Mouse (Mus musculus): Measurements from ENCODE around the gene Nudt13. TPM values are rescaled to one million over a fixed set of nuclear protein-coding genes. Genes with fewer than 3 reads are reported as not detected.
"Not testable (repeated sequence)": the region's sequence is repeated elsewhere in the genome, so short reads cannot be mapped to it uniquely, and the experiment has no call there.

The Nudt13 gene
- polyA plus RNA-seq, 1 experiment from 2014 or later, result 8.9 TPM

GRCm38 (mm10) chr14:20262346-20262745 is 32.2 kb upstream of the Nudt13 start:
- H3K4me2 ChIP-seq (ENCODE audit: low read depth, low read length), result no peak overlapping the region
- H3K9me3 ChIP-seq (replicated peaks; ENCODE audit: control insufficient read depth, low read length), result no peaks in the 10 kb centered on the region
- 78% methylated on average over 3 of the region's 4 CpGs for WGBS
- no peak for ATAC-seq (replicated peaks; ENCODE audit: insufficient number of reproducible peaks, low FRiP score, low TSS enrichment, low read depth)
- H3K27me3 ChIP-seq (ENCODE audit: control insufficient read depth, insufficient read depth, low read length), result no peaks in the 10 kb centered on the region
- H3K4me1 ChIP-seq (ENCODE audit: control insufficient read depth, insufficient read depth, low read length), result no peaks in the 10 kb centered on the region
- no peak overlapping the region for H3K4me3 ChIP-seq (ENCODE audit: low read depth, low read length)
- H3K9ac ChIP-seq (replicated peaks; ENCODE audit: low read length), result no peak overlapping the region
- no peaks in the 10 kb centered on the region for H3K36me3 ChIP-seq (replicated peaks; ENCODE audit: control insufficient read depth, insufficient read depth, low read depth, low read length)
- no peak for DNase-seq (ENCODE audit: low spot score)
- no peak overlapping the region for H3K27ac ChIP-seq (replicated peaks; ENCODE audit: low read depth, low read length)

GRCm38 (mm10) chr14:20268421-20268820 is 26.1 kb upstream of the Nudt13 start:
- ATAC-seq (replicated peaks; ENCODE audit: insufficient number of reproducible peaks, low FRiP score, low TSS enrichment, low read depth), result no peak
- no peak for DNase-seq (ENCODE audit: low spot score)
- Histone ChIP-seq H3K4me1 (ENCODE audit: control insufficient read depth, insufficient read depth, low read length) (no peaks in the 10 kb centered on the region), H3K4me3 (ENCODE audit: low read depth, low read length) (no peak overlapping the region), H3K27ac (replicated peaks; ENCODE audit: low read depth, low read length) (no peak overlapping the region), H3K9me3 (replicated peaks; ENCODE audit: control insufficient read depth, low read length) (no peaks in the 10 kb centered on the region), H3K4me2 (ENCODE audit: low read depth, low read length) (no peak overlapping the region), H3K9ac (replicated peaks; ENCODE audit: low read length) (no peak overlapping the region), H3K36me3 (replicated peaks; ENCODE audit: control insufficient read depth, insufficient read depth, low read depth, low read length) (no peaks in the 10 kb centered on the region), H3K27me3 (ENCODE audit: control insufficient read depth, insufficient read depth, low read length) (no peaks in the 10 kb centered on the region)
- WGBS, result 89% methylated on average over 6 of the region's 6 CpGs

DNA sequence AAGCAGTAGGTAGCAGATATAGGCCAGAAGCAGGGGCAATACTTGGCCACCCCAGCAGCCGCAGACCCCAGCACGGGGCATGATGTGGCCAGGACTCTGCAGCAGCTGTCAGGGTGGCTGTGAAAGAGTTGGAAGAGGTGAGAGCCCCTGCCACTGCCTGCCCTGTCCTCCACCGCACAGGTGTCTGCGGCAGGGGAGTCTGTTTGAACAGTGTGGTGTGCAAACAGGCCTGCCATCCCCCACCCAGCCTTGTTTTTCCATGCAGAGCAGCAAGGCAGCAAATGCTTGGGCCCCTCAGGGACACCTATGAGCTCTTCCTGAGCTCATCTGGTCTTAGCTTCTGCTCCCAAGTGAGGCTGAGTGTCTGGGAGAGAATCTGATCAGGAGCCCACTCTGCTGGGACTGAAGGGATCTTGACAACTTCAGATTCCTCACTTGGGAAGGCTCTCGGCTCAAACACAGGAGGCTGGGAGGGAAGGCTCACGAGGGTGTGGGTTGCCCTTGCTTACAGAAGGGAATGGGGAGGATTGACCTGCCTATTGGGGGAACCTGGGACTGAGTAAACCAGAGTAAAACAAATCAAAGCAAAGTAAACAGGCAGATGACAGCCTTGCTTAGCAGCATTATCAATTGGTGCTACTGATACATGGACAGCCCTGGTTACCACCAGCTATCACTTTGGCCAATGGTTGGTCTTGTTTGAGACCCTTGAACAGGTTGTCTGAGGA is 25.3 kb upstream of the Nudt13 start, which contains the start of gene Kcnk16:
Gene Kcnk16, minus strand, starts transcription at position 118 of the 728 bp plus-strand sequence.
- Histone ChIP-seq H3K4me2 (ENCODE audit: low read depth, low read length) (no peak within 1 kb of the TSS), H3K4me3 (ENCODE audit: low read depth, low read length) (no peak within 1 kb of the TSS), H3K9me3 (replicated peaks; ENCODE audit: control insufficient read depth, low read length) (no peaks in the 10 kb centered on the region), H3K36me3 (replicated peaks; ENCODE audit: control insufficient read depth, insufficient read depth, low read depth, low read length) (no peaks in the 10 kb centered on the region), H3K27ac (replicated peaks; ENCODE audit: low read depth, low read length) (no peak within 1 kb of the TSS), H3K9ac (replicated peaks; ENCODE audit: low read length) (no peak within 1 kb of the TSS), H3K27me3 (ENCODE audit: control insufficient read depth, insufficient read depth, low read length) (no peaks in the 10 kb centered on the region), H3K4me1 (ENCODE audit: control insufficient read depth, insufficient read depth, low read length) (no peaks in the 10 kb centered on the region)
- no peak for DNase-seq (ENCODE audit: low spot score)
- 78% methylated on average over 6 of the region's 6 CpGs for WGBS
- ATAC-seq (replicated peaks; ENCODE audit: insufficient number of reproducible peaks, low FRiP score, low TSS enrichment, low read depth), result no peak

DNA sequence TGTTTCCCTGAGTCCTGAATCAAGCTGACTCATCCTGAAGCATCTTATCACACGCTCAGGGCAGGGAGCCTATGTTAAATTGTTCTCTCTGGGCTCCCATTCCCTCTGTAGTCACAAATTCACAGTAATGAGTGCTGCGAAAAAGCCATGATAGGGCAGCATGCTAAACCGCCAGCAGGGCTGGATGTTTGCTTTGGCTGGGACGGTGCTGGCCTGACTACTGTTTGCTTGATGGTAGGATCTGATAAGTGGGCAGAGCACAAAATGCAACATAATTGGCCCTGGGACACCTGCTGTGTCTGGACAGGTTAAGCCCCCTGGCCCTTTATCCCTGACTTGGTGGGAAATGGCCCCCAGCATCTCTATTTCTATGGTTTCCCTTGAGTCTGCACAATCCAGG is 3.1 kb upstream of the Nudt13 start:
- H3K4me1 ChIP-seq (ENCODE audit: control insufficient read depth, insufficient read depth, low read length), result no peaks in the 10 kb centered on the region
- H3K4me3 ChIP-seq (ENCODE audit: low read depth, low read length), result no peak overlapping the region
- no peaks in the 10 kb centered on the region for H3K9me3 ChIP-seq (replicated peaks; ENCODE audit: control insufficient read depth, low read length)
- H3K27ac ChIP-seq (replicated peaks; ENCODE audit: low read depth, low read length), result no peak overlapping the region
- no peak for ATAC-seq (replicated peaks; ENCODE audit: insufficient number of reproducible peaks, low FRiP score, low TSS enrichment, low read depth)
- WGBS, result 61% methylated on average over 4 of the region's 4 CpGs
- DNase-seq (ENCODE audit: low spot score), result no peak
- no peaks in the 10 kb centered on the region for H3K36me3 ChIP-seq (replicated peaks; ENCODE audit: control insufficient read depth, insufficient read depth, low read depth, low read length)
- H3K27me3 ChIP-seq (ENCODE audit: control insufficient read depth, insufficient read depth, low read length), result no peaks in the 10 kb centered on the region
- no peak overlapping the region for H3K4me2 ChIP-seq (ENCODE audit: low read depth, low read length)
- H3K9ac ChIP-seq (replicated peaks; ENCODE audit: low read length), result no peak overlapping the region

GRCm38 (mm10) chr14:20294947-20295346 is 450 bp downstream of the Nudt13 start:
- ATAC-seq (replicated peaks; ENCODE audit: insufficient number of reproducible peaks, low FRiP score, low TSS enrichment, low read depth) (no peak), DNase-seq (ENCODE audit: low spot score) (no peak)
- no peaks in the 10 kb centered on the region for H3K4me1 ChIP-seq (ENCODE audit: control insufficient read depth, insufficient read depth, low read length)
- peak overlapping the region; percentile 47 for H3K4me3 ChIP-seq (ENCODE audit: low read depth, low read length)
- no peak overlapping the region for H3K27ac ChIP-seq (replicated peaks; ENCODE audit: low read depth, low read length)
- peak overlapping the region; percentile 42 for H3K4me2 ChIP-seq (ENCODE audit: low read depth, low read length)
- no peaks in the 10 kb centered on the region for H3K36me3 ChIP-seq (replicated peaks; ENCODE audit: control insufficient read depth, insufficient read depth, low read depth, low read length)
- H3K27me3 ChIP-seq (ENCODE audit: control insufficient read depth, insufficient read depth, low read length), result no peaks in the 10 kb centered on the region
- no peaks in the 10 kb centered on the region for H3K9me3 ChIP-seq (replicated peaks; ENCODE audit: control insufficient read depth, low read length)
- WGBS, result 55% methylated on average over 8 of the region's 8 CpGs
- H3K9ac ChIP-seq (replicated peaks; ENCODE audit: low read length), result peak overlapping the region; percentile 37; the same call in 1 of the 2 replicates

DNA sequence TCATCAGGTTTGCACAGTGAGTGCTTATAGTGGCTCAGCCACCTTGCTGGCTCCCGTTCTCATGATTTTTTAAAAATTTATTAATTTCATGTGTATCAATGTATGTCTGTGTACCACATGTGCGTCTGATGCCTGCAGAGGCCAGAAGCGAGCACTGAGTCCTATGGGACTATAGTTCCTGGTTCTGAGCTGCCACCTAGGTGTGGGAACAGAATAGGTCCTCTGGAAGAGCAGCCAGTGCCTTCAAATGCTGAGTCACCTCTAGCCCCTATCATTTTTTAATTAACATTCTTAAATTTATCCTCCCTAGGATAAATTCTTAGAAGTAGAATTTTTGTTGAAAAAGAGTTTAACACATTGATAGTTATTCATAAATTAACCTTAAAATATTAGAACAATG is 3.1 kb downstream of the Nudt13 start:
- H3K4me3 ChIP-seq (ENCODE audit: low read depth, low read length), result no peak overlapping the region
- no peaks in the 10 kb centered on the region for H3K4me1 ChIP-seq (ENCODE audit: control insufficient read depth, insufficient read depth, low read length)
- no peak overlapping the region for H3K9ac ChIP-seq (replicated peaks; ENCODE audit: low read length)
- no peaks in the 10 kb centered on the region for H3K9me3 ChIP-seq (replicated peaks; ENCODE audit: control insufficient read depth, low read length)
- H3K4me2 ChIP-seq (ENCODE audit: low read depth, low read length), result no peak overlapping the region
- no peaks in the 10 kb centered on the region for H3K36me3 ChIP-seq (replicated peaks; ENCODE audit: control insufficient read depth, insufficient read depth, low read depth, low read length)
- WGBS, result 80% methylated on average over 3 of the region's 3 CpGs
- H3K27me3 ChIP-seq (ENCODE audit: control insufficient read depth, insufficient read depth, low read length), result no peaks in the 10 kb centered on the region
- ATAC-seq (replicated peaks; ENCODE audit: insufficient number of reproducible peaks, low FRiP score, low TSS enrichment, low read depth) (no peak), DNase-seq (ENCODE audit: low spot score) (no peak)
- no peak overlapping the region for H3K27ac ChIP-seq (replicated peaks; ENCODE audit: low read depth, low read length)

- DNase-seq (ENCODE audit: low spot score), result no peak
- ATAC-seq (replicated peaks; ENCODE audit: insufficient number of reproducible peaks, low FRiP score, low TSS enrichment, low read depth), result no peak
Measured at GRCm38 (mm10) chr14:20298131-20298530, 3.6 kb downstream of the Nudt13 start.

GRCm38 (mm10) chr14:20305085-20305484 is 10.6 kb downstream of the Nudt13 start:
- not testable (repeated sequence) for DNase-seq (ENCODE audit: low spot score); ATAC-seq (replicated peaks; ENCODE audit: insufficient number of reproducible peaks, low FRiP score, low TSS enrichment, low read depth); H3K27ac ChIP-seq (replicated peaks; ENCODE audit: low read depth, low read length); H3K4me3 ChIP-seq (ENCODE audit: low read depth, low read length); H3K9me3 ChIP-seq (replicated peaks; ENCODE audit: control insufficient read depth, low read length); H3K36me3 ChIP-seq (replicated peaks; ENCODE audit: control insufficient read depth, insufficient read depth, low read depth, low read length); H3K27me3 ChIP-seq (ENCODE audit: control insufficient read depth, insufficient read depth, low read length); H3K4me2 ChIP-seq (ENCODE audit: low read depth, low read length); H3K9ac ChIP-seq (replicated peaks; ENCODE audit: low read length); H3K4me1 ChIP-seq (ENCODE audit: control insufficient read depth, insufficient read depth, low read length)
- 57% methylated on average over 2 of the region's 2 CpGs for WGBS

More at GRCm38 (mm10) chr14:20298131-20298530, 3.6 kb downstream of the Nudt13 start:
- no peaks in the 10 kb centered on the region for H3K4me1 ChIP-seq (ENCODE audit: control insufficient read depth, insufficient read depth, low read length)
- no peaks in the 10 kb centered on the region for H3K9me3 ChIP-seq (replicated peaks; ENCODE audit: control insufficient read depth, low read length)
- H3K27me3 ChIP-seq (ENCODE audit: control insufficient read depth, insufficient read depth, low read length), result no peaks in the 10 kb centered on the region
- no peaks in the 10 kb centered on the region for H3K36me3 ChIP-seq (replicated peaks; ENCODE audit: control insufficient read depth, insufficient read depth, low read depth, low read length)
- no peak overlapping the region for H3K27ac ChIP-seq (replicated peaks; ENCODE audit: low read depth, low read length)
- no peak overlapping the region for H3K4me3 ChIP-seq (ENCODE audit: low read depth, low read length)
- no peak overlapping the region for H3K9ac ChIP-seq (replicated peaks; ENCODE audit: low read length)
- 84% methylated on average over 3 of the region's 3 CpGs for whole genome bisulfite sequencing
- no peak overlapping the region for H3K4me2 ChIP-seq (ENCODE audit: low read depth, low read length)
